ENCODE assay signal across 9 mouse cellular contexts in the genomic region with DNA sequence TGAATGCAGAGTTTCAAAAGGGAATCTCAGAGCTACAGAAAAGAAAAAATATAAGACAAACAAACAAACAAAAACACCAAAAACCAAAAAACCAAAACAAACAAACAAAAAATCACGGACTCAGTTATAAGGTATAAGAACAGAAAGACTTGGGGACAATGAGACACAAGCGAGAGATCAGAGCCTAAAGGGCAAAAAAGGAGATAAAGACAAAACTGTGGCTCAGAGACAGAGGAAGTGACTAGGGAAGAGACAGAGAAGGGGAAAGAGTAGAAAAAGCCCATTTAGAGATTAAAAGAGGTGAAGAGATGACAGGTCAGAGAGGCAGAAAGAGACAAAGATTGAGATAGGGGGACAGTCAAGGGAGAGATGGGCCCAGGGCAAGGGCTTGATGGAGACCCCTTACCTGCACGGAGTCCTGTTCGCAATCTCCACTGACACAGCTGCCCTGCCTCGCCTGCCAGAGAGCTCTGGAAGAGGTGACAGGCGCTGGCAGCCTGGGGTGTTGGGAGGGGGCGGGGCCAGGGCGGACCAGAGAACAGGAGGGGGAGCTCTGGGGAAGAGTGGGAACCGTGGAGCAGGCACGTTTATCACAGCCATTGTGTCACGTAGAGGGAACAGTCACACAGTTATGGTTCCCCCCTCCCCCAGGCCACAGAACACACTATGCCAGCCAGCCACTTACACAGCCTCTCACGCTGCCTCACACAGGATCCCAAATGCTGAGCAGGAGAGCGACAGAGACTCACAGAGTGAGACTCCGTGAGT. TPM values are rescaled to one million over a fixed set of nuclear protein-coding genes. Genes with fewer than 3 reads are reported as not detected.
A peak's percentile ranks its signal among the peaks of the same experiment; 100 is the strongest.
DNase-seq lines count a peak whose midpoint lies in the region; ATAC-seq lines count a peak whose summit lies in the region.
"Had no signal": no experiment of that assay in that cellular context is flagged by ENCODE, and none has a peak within 500 bp of the region (broad histone marks: within the 10 kb centered on the region; RNA-seq: fewer than 3 reads in every experiment).

Gipr (minus strand) TSS at position 472 of the 768 bp plus-strand sequence.

- peak within 1 kb of the TSS; percentile 37 for H3K4me2 ChIP-seq in forebrain, embryonic 12.5 days
- peak within 1 kb of the TSS; percentile 38 for H3K4me2 ChIP-seq in hindbrain, embryonic 16.5 days (ENCODE audit: low read length)
- H3K4me2 ChIP-seq in midbrain, embryonic 15.5 days: peak within 1 kb of the TSS; percentile 38

- no peak within 1 kb of the TSS for H3K27ac ChIP-seq in forebrain, embryonic 12.5 days
- no peak within 1 kb of the TSS for H3K27ac ChIP-seq in hindbrain, embryonic 16.5 days (ENCODE audit: low read depth, low read length)
- 0 out of 2 replicates have a peak within 1 kb of the TSS, but pooled peaks have one; percentile 5 for H3K27ac ChIP-seq in midbrain, embryonic 15.5 days

- peaks cover 33% of the 10 kb centered on the region for H3K4me1 ChIP-seq in forebrain, embryonic 12.5 days
- H3K4me1 ChIP-seq in hindbrain, embryonic 16.5 days (ENCODE audit: control insufficient read depth, insufficient read depth, low read depth, low read length): peaks cover 6% of the 10 kb centered on the region; the same call in 1 of the 2 replicates
- peaks cover 32% of the 10 kb centered on the region for H3K4me1 ChIP-seq in midbrain, embryonic 15.5 days

- H3K9ac ChIP-seq in forebrain, embryonic 12.5 days: 0 out of 2 replicates have a peak within 1 kb of the TSS, but pooled peaks have one; percentile 9
- H3K9ac ChIP-seq in hindbrain, embryonic 16.5 days (ENCODE audit: low read depth, low read length): peak within 1 kb of the TSS; percentile 18; the same call in 1 of the 2 replicates
- no peak within 1 kb of the TSS for H3K9ac ChIP-seq in midbrain, embryonic 15.5 days

- peaks cover 48% of the 10 kb centered on the region for H3K27me3 ChIP-seq in forebrain, embryonic 12.5 days
- H3K27me3 ChIP-seq in hindbrain, embryonic 16.5 days (replicated peaks; ENCODE audit: control insufficient read depth, insufficient read depth, low read length): peaks cover 7% of the 10 kb centered on the region
- peaks cover 15% of the 10 kb centered on the region for H3K27me3 ChIP-seq in midbrain, embryonic 15.5 days (replicated peaks)

- DNase-seq in left cerebral cortex, postnatal 4 days: no peak
- DNase-seq in left cerebral cortex, postnatal 10 days (ENCODE audit: extremely low spot score in 1 of 2, low spot score in 2 of 2): no peak
- no peak for DNase-seq in urinary bladder, postnatal 4 days (ENCODE audit: low spot score in 2 of 2)
- no peak for DNase-seq in layer of hippocampus, adult 9-10 months (ENCODE audit: low spot score)
- no peak for DNase-seq in cerebellum, adult 18-20 months

- peaks cover 7% of the 10 kb centered on the region; the same call in 1 of the 2 replicates for H3K9me3 ChIP-seq in forebrain, embryonic 12.5 days
- H3K9me3 ChIP-seq in hindbrain, embryonic 16.5 days (ENCODE audit: control insufficient read depth, low read length): peaks cover 2% of the 10 kb centered on the region; the same call in 1 of the 2 replicates
- H3K9me3 ChIP-seq in midbrain, embryonic 15.5 days: no peaks in the 10 kb centered on the region

- 12% methylated on average over 14 of the region's 14 CpGs for WGBS in forebrain, embryonic 12.5 days
- WGBS in hindbrain, embryonic 16.5 days: 14% methylated on average over 11 of the region's 14 CpGs
- WGBS in midbrain, embryonic 15.5 days: 13% methylated on average over 14 of the region's 14 CpGs

- intact Hi-C loops in left cerebral cortex, postnatal 4 days (cut with DNase I): no loop called here
- intact Hi-C loops in left cerebral cortex, postnatal 10 days (cut with DNase I): no loop called here

- peak; percentile 57 for ATAC-seq in forebrain, embryonic 12.5 days (ENCODE audit: low FRiP score)
- 0 out of 2 replicates have a peak, but pooled peaks have one; percentile 19 for ATAC-seq in hindbrain, embryonic 16.5 days
- ATAC-seq in midbrain, embryonic 15.5 days (replicated peaks): peak; percentile 19; the same call in 1 of the 2 replicates
- ATAC-seq: Patski had no signal

- 0 out of 2 replicates have a peak within 1 kb of the TSS, but pooled peaks have one; percentile 1 for H3K4me3 ChIP-seq in forebrain, embryonic 12.5 days (replicated peaks)
- no peak within 1 kb of the TSS for H3K4me3 ChIP-seq in hindbrain, embryonic 16.5 days (ENCODE audit: low read length)
- H3K4me3 ChIP-seq in midbrain, embryonic 15.5 days: peak within 1 kb of the TSS; percentile 11; the same call in 1 of the 2 replicates

- H3K36me3 ChIP-seq in forebrain, embryonic 12.5 days (replicated peaks): no peaks in the 10 kb centered on the region
- H3K36me3 ChIP-seq in hindbrain, embryonic 16.5 days (ENCODE audit: control insufficient read depth, insufficient read depth, low read length): no peaks in the 10 kb centered on the region
- H3K36me3 ChIP-seq in midbrain, embryonic 15.5 days (replicated peaks): no peaks in the 10 kb centered on the region

RNA-seq across cellular contexts. Expression of gene Gipr, which starts in this region (rescaled TPM):
- 10 to 100 TPM; 22.7 to 25.8 TPM for total RNA-seq in left cerebral cortex, postnatal 4 days (2021)
- total RNA-seq in left cerebral cortex, postnatal 10 days (2021): 1 to 10 TPM; 4.7 to 4.8 TPM
- 1.1 and 1.3 TPM in 2 replicates for polyA plus RNA-seq in forebrain, embryonic 12.5 days (2016; fragmentation: Nextera tagmentation; extraction: Ambion mirVana)
- 2.0 and 2.9 TPM in 2 replicates for polyA plus RNA-seq in hindbrain, embryonic 16.5 days (2015; fragmentation: Nextera tagmentation; extraction: Ambion mirVana)
- polyA plus RNA-seq in midbrain, embryonic 15.5 days (2015; fragmentation: Nextera tagmentation; extraction: Ambion mirVana): 3.5 and 4.3 TPM in 2 replicates

Comparison
In these comparisons a context has a peak if more than half of its experiments do, and no peak if none do; other contexts are left out.
1. RNA of gene Gipr (total RNA-seq): 22.7 to 25.8 TPM in left cerebral cortex, postnatal 4 days; 4.7 to 4.8 TPM in left cerebral cortex, postnatal 10 days; every median in the first group is over 4 times any median in the second.
2. Peak in every context shown above with its lines, with median percentiles within 50 percentile points of each other: ATAC-seq and H3K4me2 ChIP-seq.